Mouse (Mus musculus): Measurements from ENCODE around the gene Pld4.

The Pld4 gene

DNA sequence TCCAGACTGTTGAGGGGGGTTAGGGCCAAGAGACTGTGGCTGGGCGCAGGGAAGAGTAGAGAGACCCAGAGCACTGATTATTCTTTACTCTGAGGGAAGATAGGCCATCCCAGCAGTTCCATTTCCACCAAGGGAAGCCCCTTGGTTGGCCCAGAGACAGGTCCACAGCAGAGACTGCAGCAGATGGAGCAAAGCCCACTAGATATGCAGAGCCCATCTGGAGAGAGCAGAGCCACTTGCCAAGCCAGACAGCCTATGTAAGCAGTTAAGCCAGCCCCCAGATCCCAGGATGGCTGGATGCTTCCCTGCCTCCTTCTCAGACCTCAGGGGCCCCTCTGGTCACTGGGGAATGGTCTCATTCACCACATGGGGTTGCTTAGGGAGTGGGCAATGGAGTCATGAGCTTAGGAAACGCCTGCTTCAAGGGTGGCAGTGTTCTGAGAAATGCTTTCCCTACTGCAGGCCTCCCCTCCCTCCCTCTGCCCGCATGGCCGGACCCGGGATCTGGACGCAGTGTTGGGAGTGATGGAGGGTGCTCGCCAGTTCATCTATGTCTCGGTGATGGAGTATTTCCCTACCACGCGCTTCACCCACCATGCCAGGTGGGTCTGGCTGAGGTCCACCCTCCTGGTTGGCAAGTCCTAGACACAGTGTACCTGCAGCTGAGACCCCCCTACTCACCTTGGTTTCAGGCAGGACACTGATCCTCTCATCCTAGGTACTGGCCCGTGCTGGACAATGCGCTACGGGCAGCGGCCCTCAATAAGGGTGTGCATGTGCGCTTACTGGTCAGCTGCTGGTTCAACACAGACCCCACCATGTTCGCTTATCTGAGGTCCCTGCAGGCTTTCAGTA lies 6.8 kb downstream of the Pld4 start:
- DNase-seq (ENCODE audit: extremely low spot score, low spot score): no peak

DNA sequence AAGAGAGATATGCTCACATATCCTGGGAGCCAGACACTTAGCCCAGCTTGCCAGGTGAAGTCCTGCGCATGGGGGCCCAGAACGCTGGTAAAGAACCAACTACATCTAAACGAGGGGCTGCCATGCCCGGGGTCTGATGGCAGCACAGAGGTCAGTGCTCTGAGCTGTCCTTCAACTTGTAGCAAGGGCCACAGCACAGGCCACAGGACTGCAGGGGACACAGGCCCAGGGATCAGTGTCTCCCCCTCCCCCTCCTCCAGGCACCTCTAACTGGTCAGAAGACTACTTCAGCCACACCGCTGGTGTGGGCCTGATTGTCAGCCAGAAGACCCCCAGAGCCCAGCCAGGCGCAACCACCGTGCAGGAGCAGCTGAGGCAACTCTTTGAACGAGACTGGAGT lies 7.7 kb downstream of the Pld4 start:
- no peak for DNase-seq (ENCODE audit: extremely low spot score, low spot score)

DNA sequence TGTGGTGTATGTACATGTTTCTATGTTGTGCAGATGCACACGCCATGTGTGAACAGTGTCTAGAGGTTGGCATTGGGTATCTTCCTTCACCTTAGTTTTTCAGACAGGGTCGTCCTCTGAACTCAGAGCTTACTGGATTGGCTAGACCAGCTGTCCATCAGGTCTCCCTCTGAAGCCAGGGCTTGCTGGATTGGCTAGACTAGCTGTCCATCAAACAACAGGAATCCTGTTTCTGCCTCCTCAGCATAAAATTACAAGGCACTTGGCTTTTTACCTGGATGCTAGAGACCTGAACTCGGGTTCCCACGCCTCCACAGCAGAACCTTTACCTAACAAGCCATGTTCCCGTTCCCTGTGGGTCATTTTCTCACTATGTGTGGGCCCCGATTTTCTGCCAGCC lies 8.6 kb downstream of the Pld4 start:
- DNase-seq (ENCODE audit: extremely low spot score, low spot score): no peak

- DNase-seq (ENCODE audit: extremely low spot score, low spot score): no peak
These were observed 9.3 kb downstream of the Pld4 start for GRCm38 (mm10) chr12:112769751-112770150.

DNA sequence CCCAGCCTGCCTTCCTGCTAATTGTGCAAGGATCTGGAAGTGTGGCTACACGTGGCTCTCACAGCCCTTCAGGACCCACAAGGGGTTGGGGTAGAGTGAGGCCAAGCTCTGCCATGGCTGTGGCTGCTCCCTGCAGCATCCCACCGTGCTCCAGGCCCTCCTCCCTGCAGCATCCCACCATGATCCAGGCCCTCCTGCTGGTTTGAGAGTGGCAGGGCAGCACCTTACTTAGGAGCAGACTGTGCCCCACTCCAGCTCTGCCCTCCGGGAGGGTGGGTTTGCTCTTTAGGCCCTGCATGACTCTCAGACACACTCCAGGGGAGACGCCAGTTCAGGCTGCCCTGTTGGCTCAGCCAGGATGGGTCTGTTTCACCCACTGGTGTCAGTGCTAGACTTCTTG lies 9.9 kb downstream of the Pld4 start:
- DNase-seq (ENCODE audit: extremely low spot score, low spot score): no peak

GRCm38 (mm10) chr12:112772306-112772705 lies 11.9 kb downstream of the Pld4 start:
- no peak for DNase-seq (ENCODE audit: extremely low spot score, low spot score)

DNA sequence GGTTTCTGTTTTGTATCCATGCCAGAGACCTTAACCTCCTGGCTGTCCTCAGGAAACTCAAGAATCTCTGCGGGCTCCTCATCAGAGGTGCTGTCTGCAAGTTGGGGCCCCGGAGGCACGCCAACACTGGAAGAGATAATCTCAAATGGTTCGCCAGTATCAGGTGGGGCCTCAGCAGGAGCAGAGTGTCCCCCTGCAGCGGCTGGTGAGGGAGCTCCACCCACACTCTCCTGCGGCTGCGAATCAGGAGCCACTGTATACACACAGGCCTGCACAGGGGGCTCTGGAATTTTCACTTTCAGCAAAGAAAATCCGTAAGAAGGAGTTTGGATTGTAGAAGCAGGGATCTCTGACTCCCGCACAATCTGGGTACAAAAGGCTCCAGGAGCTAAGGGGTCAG lies 12.9 kb downstream of the Pld4 start:
- no peak for DNase-seq (ENCODE audit: extremely low spot score, low spot score)

DNA sequence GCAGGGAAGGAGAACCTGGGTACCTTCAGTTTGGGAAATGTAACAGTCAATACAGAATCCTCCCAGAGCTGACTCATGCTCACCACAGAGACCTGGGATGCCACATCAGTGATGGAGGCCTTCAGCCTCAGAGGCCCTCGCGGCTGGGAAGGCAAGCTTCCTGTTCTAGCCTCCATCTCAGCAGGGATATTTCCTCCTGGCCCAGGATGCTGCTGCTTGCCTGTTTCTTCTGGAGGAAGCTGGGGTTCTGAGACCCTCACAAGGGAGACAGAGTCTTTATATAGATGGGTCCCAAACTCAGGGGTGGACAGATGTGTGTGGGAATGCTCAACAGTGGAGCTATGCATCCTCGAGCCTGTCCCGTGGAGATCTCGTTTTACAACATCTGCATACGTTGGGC lies 13.6 kb downstream of the Pld4 start:
- no peak for DNase-seq (ENCODE audit: extremely low spot score, low spot score)

- no peak for DNase-seq (ENCODE audit: extremely low spot score, low spot score)
These were observed 14.0 kb downstream of the Pld4 start for GRCm38 (mm10) chr12:112774481-112774880.

DNA sequence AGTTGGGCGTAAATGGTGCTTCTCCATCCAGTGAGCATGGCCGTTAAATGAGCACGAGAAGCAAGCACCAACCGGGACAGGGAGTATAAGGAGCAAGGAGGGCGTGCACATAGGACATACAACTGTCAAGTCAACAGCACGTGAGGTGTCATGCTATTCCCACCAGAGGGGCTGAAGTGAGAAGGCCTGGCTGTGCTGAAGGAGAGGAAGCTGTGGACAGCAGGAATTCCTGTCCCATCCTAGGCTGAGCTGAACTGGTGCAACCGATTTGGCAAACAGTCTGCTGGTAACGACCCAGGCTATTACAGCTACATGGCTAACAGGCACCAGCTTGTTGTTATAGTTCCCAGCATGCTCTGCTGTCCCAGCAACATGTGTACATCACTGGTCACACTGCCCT lies 30.6 kb downstream of the Pld4 start:
- DNase-seq (ENCODE audit: extremely low spot score, low spot score): no peak

DNA sequence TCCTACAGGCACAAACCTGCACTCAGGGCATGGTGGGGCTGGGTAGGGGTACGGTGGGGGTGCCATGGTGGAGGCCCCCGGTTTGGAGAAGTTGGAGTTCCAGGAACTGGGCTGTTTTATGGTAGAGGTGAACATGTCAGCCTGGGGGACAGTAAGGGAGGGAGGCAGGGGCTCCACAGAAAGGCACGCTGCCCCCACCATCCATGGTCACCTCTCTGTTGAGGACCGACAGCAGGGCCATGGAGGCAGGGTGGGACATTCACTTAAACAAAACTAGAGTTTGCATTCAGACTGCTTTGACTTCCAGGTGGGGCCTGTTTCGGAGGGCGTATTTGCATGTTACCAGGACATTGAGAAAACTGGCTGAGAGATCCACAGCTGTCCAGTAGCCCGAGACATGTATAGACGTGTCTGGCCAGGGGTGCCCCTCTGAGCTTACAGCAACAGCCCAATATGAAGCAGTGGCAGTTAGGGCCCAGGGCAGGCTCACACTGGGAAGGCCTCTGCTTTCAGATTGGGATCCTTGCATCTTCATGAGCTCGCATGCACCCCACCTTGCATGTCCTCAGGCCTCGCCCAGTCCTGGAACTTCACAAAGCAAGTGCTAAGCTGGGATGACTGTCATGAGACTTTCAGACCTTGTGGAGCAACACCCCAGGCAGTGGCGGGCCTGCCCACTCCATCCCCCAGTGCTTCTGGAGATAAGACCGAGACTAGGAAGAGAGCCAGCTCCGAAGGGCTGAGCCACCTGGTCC lies 33.3 kb downstream of the Pld4 start:
- DNase-seq (ENCODE audit: extremely low spot score, low spot score): no peak

DNA sequence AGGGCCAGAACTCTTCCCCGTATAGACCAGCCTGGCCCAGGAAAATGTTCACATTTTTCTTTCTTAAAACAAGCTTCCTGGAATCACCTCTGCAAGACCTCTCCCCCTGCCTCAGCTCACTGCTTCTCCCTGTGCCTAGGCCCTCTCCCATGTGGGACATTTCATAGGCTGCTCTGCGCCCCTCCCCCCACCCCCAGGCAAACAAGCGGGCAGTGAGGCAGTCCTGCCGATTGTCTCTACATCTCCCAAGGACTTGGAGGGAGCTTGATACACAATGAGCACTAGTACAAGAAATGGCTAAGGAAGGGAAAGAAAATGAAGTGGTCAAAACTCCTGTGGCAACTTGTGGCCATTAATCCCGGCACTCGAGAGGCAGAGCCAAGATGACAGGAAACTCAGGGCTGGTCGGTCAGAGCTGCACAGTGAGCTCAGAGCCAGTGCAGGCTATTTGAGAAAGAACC lies 33.9 kb downstream of the Pld4 start:
- no peak for DNase-seq (ENCODE audit: extremely low spot score, low spot score)

- DNase-seq (ENCODE audit: extremely low spot score, low spot score): no peak
These were observed 34.5 kb downstream of the Pld4 start for GRCm38 (mm10) chr12:112794998-112795397.

DNA sequence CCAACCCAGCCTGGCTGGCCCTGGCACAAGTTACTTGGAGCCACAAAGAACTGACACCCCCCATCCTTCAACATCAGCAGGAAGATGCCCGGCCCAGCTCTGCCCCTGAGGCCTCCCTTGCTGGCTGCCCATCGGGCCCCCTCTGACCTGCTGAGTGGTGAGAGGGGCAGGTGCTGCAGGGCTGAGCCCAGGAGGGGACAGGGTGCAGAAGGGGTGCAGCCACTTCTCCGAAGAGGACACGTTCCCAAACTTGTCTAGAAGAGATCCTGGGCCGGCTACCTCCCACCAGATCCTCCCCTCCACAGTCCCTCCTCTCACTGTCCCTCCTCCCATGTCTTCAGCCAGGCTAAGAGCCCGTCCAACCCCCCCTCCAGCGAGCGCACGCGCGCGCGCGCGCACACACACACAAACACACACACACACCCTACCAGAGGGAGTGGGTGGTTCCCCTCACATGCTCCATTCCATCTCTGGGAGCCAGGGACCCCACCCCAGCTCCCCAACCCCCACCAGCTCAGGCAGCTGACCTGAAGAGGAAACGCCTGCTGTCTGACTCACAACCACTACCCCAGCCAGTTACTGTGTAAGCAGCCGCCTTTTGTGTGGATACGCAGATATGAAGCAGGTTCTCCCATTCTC lies 35.1 kb downstream of the Pld4 start:
- no peak for DNase-seq (ENCODE audit: extremely low spot score, low spot score)

- DNase-seq (ENCODE audit: extremely low spot score, low spot score): no peak
These were observed 36.4 kb downstream of the Pld4 start for GRCm38 (mm10) chr12:112796551-112797510.

DNA sequence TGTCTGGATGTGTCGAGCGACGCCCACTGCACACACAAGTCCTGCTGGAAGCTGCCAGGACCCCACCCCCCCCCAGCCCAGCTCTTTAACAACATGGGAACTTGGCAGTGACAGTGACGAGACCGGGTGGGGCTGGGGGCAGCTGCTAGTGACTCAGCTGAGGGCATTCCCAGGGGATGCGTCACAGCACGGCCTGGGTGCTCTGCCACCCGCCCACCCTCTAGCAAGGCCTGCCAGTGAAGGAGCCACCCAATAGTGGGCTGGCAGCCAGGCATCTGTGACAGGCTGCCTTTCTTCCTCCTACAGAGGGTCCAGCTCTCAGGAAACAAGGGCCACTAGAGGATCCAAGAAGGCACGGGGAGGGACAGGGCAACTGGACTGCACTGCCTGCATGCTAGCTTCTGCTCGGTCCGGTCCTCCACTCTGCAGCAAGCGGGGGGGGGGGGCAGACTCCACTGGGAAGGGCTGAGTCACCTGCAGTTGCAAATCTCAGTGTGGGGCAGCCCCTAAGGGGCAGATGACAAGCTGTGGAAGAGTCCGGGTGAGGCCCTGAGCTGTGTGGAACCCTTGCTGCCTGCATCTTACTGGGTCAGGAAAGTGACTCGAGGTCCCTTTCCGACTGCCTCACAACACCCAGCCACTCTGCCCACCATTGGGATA lies 37.3 kb downstream of the Pld4 start:
- no peak for DNase-seq (ENCODE audit: extremely low spot score, low spot score)

DNA sequence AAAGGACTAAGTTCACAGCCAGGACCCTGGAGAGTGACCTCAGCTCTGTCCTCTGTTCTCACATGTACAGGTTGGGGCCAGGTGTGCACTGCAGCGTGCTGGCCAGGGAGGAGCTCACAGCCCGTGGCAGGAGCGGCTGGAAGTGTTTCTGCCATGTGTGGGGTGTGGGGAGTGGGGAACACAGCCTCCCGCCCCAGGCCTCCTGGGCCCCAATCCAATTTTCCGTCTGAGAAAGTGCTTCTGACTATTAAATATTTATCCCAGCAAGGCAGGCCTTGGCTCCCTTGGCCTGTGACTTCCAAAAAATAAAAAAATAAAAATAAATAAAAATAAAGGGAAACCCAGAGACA lies 37.9 kb downstream of the Pld4 start:
- DNase-seq (ENCODE audit: extremely low spot score, low spot score): no peak

GRCm38 (mm10) chr12:112798716-112799115 lies 38.3 kb downstream of the Pld4 start:
- no peak for DNase-seq (ENCODE audit: extremely low spot score, low spot score)

DNA sequence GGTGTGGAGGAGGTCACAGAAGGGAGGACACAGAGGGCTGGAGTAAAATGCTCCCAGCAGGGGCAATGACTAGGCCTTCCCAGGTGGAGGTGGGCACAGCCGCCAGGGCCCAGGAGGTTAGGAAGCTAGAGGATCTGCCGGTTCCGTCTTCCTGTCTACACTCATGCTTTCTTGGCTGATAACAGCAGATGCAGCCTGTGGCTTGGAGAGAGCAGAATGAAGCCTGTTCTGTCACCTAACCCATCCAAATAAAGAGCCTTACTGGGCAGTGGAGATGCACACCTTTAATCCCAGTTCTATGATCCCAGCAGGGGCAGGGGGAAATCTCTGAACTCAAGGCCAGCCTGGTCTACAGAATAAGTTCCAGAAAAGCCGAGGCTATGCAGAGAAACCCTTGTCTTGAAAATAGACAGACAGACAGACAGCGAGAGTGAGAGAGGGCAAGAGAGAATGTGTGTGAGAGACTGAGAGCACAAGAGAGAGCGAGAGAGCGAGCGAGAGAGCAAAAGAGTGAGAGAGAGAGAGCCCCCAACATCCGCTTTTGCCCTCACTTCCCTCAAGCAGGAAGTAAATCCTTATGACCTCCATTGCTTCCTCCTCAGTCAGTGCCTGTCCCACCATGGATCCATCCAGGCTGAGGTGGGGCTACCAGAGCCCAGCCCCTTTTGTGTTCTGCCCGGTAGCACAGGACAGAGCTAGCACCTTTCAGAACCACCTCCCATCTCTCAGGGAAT lies 38.9 kb downstream of the Pld4 start:
- DNase-seq (ENCODE audit: extremely low spot score, low spot score): no peak

- DNase-seq (ENCODE audit: extremely low spot score, low spot score): peak; percentile 82
These were observed 40.0 kb downstream of the Pld4 start for GRCm38 (mm10) chr12:112800476-112800875.

Measured in neural tube, embryonic 10.5 days (tissue).